Mouse (Mus musculus): ENCODE data around the gene 1600014C23Rik. TPM values are rescaled to one million over a fixed set of nuclear protein-coding genes. Genes with fewer than 3 reads are reported as not detected.

1600014C23Rik gene
- polyA plus RNA-seq, 1 experiment from 2014 or later = not detected

GRCm38 (mm10) chr17:45746755-45747154, 13.1 kb upstream of the 1600014C23Rik start:
- Histone ChIP-seq H3K4me3 (replicated peaks; ENCODE audit: low read length) (no peak overlapping the region), H3K4me1 (replicated peaks; ENCODE audit: control insufficient read depth, insufficient read depth, low read length) (no peaks in the 10 kb centered on the region), H3K9ac (no peak overlapping the region), H3K27me3 (ENCODE audit: control insufficient read depth, insufficient read depth, low read length) (no peaks in the 10 kb centered on the region), H3K36me3 (replicated peaks; ENCODE audit: control insufficient read depth, insufficient read depth) (no peaks in the 10 kb centered on the region), H3K9me3 (ENCODE audit: control insufficient read depth, low read length) (no peaks in the 10 kb centered on the region), H3K4me2 (replicated peaks) (no peak overlapping the region), H3K27ac (no peak overlapping the region)
- no peak for ATAC-seq (ENCODE audit: low FRiP score)
- 72% methylated on average over 12 of the region's 12 CpGs for WGBS
- DNase-seq (ENCODE audit: low spot score) = no peak

- no peaks in the 10 kb centered on the region for H3K9me3 ChIP-seq (ENCODE audit: control insufficient read depth, low read length)
- WGBS = 94% methylated on average over 2 of the region's 2 CpGs
- no peak overlapping the region for H3K9ac ChIP-seq
- no peaks in the 10 kb centered on the region for H3K4me1 ChIP-seq (replicated peaks; ENCODE audit: control insufficient read depth, insufficient read depth, low read length)
- no peaks in the 10 kb centered on the region for H3K27me3 ChIP-seq (ENCODE audit: control insufficient read depth, insufficient read depth, low read length)
- H3K4me3 ChIP-seq (replicated peaks; ENCODE audit: low read length) = no peak overlapping the region
- H3K36me3 ChIP-seq (replicated peaks; ENCODE audit: control insufficient read depth, insufficient read depth) = no peaks in the 10 kb centered on the region
- ATAC-seq (ENCODE audit: low FRiP score) (no peak), DNase-seq (ENCODE audit: low spot score) (no peak)
- no peak overlapping the region for H3K27ac ChIP-seq
- H3K4me2 ChIP-seq (replicated peaks) = no peak overlapping the region
Observed at GRCm38 (mm10) chr17:45745629-45746028, 12.0 kb upstream of the 1600014C23Rik start.

- no peak overlapping the region for H3K27ac ChIP-seq
- DNase-seq (ENCODE audit: low spot score) = no peak
- whole genome bisulfite sequencing = 66% methylated on average over 13 of the region's 13 CpGs
Observed at GRCm38 (mm10) chr17:45742371-45743147, 8.9 kb upstream of the 1600014C23Rik start.

GRCm38 (mm10) chr17:45737078-45737601, 3.5 kb upstream of the 1600014C23Rik start:
- Histone ChIP-seq H3K4me1 (replicated peaks; ENCODE audit: control insufficient read depth, insufficient read depth, low read length) (peaks cover 32% of the 10 kb centered on the region), H3K36me3 (replicated peaks; ENCODE audit: control insufficient read depth, insufficient read depth) (no peaks in the 10 kb centered on the region), H3K4me2 (replicated peaks) (peak overlapping the region; percentile 75), H3K9me3 (ENCODE audit: control insufficient read depth, low read length) (no peaks in the 10 kb centered on the region), H3K27me3 (ENCODE audit: control insufficient read depth, insufficient read depth, low read length) (0 out of 2 replicates have a peak, but pooled peaks cover 4% of the 10 kb centered on the region), H3K9ac (peak overlapping the region; percentile 83), H3K4me3 (replicated peaks; ENCODE audit: low read length) (peak overlapping the region; percentile 45), H3K27ac (peak overlapping the region; percentile 95)
- ATAC-seq (ENCODE audit: low FRiP score) (no peak; the same call in none of the 2 replicates), DNase-seq (ENCODE audit: low spot score) (peak; percentile 57)
- WGBS = 12% methylated on average over 10 of the region's 10 CpGs

More at GRCm38 (mm10) chr17:45742371-45743147, 8.9 kb upstream of the 1600014C23Rik start:
- H3K36me3 ChIP-seq (replicated peaks; ENCODE audit: control insufficient read depth, insufficient read depth) = no peaks in the 10 kb centered on the region
- no peak overlapping the region for H3K9ac ChIP-seq
- H3K4me2 ChIP-seq (replicated peaks) = no peak overlapping the region
- H3K27me3 ChIP-seq (ENCODE audit: control insufficient read depth, insufficient read depth, low read length) = no peaks in the 10 kb centered on the region
- ATAC-seq (ENCODE audit: low FRiP score) = no peak
- no peak overlapping the region for H3K4me3 ChIP-seq (replicated peaks; ENCODE audit: low read length)
- no peaks in the 10 kb centered on the region for H3K9me3 ChIP-seq (ENCODE audit: control insufficient read depth, low read length)
- H3K4me1 ChIP-seq (replicated peaks; ENCODE audit: control insufficient read depth, insufficient read depth, low read length) = peaks cover under 1% of the 10 kb centered on the region; the same call in 1 of the 2 replicates

- WGBS = 0% methylated on average over 55 of the region's 72 CpGs
- no peaks in the 10 kb centered on the region for H3K9me3 ChIP-seq (ENCODE audit: control insufficient read depth, low read length)
Observed at GRCm38 (mm10) chr17:45736311-45737077, 2.9 kb upstream of the 1600014C23Rik start.

GRCm38 (mm10) chr17:45735382-45736310, 2.0 kb upstream of the 1600014C23Rik start:
- H3K9ac ChIP-seq = peak overlapping the region; percentile 83
- ATAC-seq (ENCODE audit: low FRiP score) = peak; percentile 44
- DNase-seq (ENCODE audit: low spot score) = peak; percentile 91
- peak overlapping the region; percentile 95 for H3K27ac ChIP-seq
- H3K36me3 ChIP-seq (replicated peaks; ENCODE audit: control insufficient read depth, insufficient read depth) = no peaks in the 10 kb centered on the region
- WGBS = 7% methylated on average over 10 of the region's 10 CpGs
- H3K4me1 ChIP-seq (replicated peaks; ENCODE audit: control insufficient read depth, insufficient read depth, low read length) = peaks cover 32% of the 10 kb centered on the region
- peak overlapping the region; percentile 75 for H3K4me2 ChIP-seq (replicated peaks)
- H3K27me3 ChIP-seq (ENCODE audit: control insufficient read depth, insufficient read depth, low read length) = 0 out of 2 replicates have a peak, but pooled peaks cover 4% of the 10 kb centered on the region
- H3K9me3 ChIP-seq (ENCODE audit: control insufficient read depth, low read length) = no peaks in the 10 kb centered on the region
- H3K4me3 ChIP-seq (replicated peaks; ENCODE audit: low read length) = peak overlapping the region; percentile 45

More at GRCm38 (mm10) chr17:45736311-45737077, 2.9 kb upstream of the 1600014C23Rik start:
- Histone ChIP-seq H3K9ac (peak overlapping the region; percentile 83), H3K4me2 (replicated peaks) (peak overlapping the region; percentile 75), H3K4me3 (replicated peaks; ENCODE audit: low read length) (peak overlapping the region; percentile 45), H3K27me3 (ENCODE audit: control insufficient read depth, insufficient read depth, low read length) (0 out of 2 replicates have a peak, but pooled peaks cover 4% of the 10 kb centered on the region), H3K36me3 (replicated peaks; ENCODE audit: control insufficient read depth, insufficient read depth) (no peaks in the 10 kb centered on the region), H3K4me1 (replicated peaks; ENCODE audit: control insufficient read depth, insufficient read depth, low read length) (peaks cover 32% of the 10 kb centered on the region), H3K27ac (peak overlapping the region; percentile 95)
- ATAC-seq (ENCODE audit: low FRiP score) (peak; percentile 70), DNase-seq (ENCODE audit: low spot score) (peak; percentile 98)

GRCm38 (mm10) chr17:45734881-45735280, 1.2 kb upstream of the 1600014C23Rik start:
- WGBS = 62% methylated on average over 4 of the region's 4 CpGs
- ATAC-seq (ENCODE audit: low FRiP score) = no peak
- Histone ChIP-seq H3K4me1 (replicated peaks; ENCODE audit: control insufficient read depth, insufficient read depth, low read length) (peaks cover 32% of the 10 kb centered on the region), H3K9me3 (ENCODE audit: control insufficient read depth, low read length) (no peaks in the 10 kb centered on the region), H3K27ac (no peak overlapping the region), H3K36me3 (replicated peaks; ENCODE audit: control insufficient read depth, insufficient read depth) (no peaks in the 10 kb centered on the region), H3K4me2 (replicated peaks) (no peak overlapping the region), H3K27me3 (ENCODE audit: control insufficient read depth, insufficient read depth, low read length) (0 out of 2 replicates have a peak, but pooled peaks cover 4% of the 10 kb centered on the region), H3K4me3 (replicated peaks; ENCODE audit: low read length) (no peak overlapping the region), H3K9ac (no peak overlapping the region)
- no peak for DNase-seq (ENCODE audit: low spot score)

GRCm38 (mm10) chr17:45734333-45734732, 689 bp upstream of the 1600014C23Rik start:
- Histone ChIP-seq H3K4me3 (replicated peaks; ENCODE audit: low read length) (peak overlapping the region; percentile 28), H3K36me3 (replicated peaks; ENCODE audit: control insufficient read depth, insufficient read depth) (no peaks in the 10 kb centered on the region), H3K27me3 (ENCODE audit: control insufficient read depth, insufficient read depth, low read length) (0 out of 2 replicates have a peak, but pooled peaks cover 4% of the 10 kb centered on the region), H3K27ac (peak overlapping the region; percentile 62), H3K4me2 (replicated peaks) (peak overlapping the region; percentile 78), H3K9ac (peak overlapping the region; percentile 62), H3K4me1 (replicated peaks; ENCODE audit: control insufficient read depth, insufficient read depth, low read length) (peaks cover 32% of the 10 kb centered on the region), H3K9me3 (ENCODE audit: control insufficient read depth, low read length) (no peaks in the 10 kb centered on the region)
- DNase-seq (ENCODE audit: low spot score) (no peak), ATAC-seq (ENCODE audit: low FRiP score) (no peak)
- WGBS = 1% methylated on average over 3 of the region's 3 CpGs

All from hindbrain, embryonic 14.5 days (tissue).